Mouse (Mus musculus): Measurements from ENCODE around the gene Dync1li1. TPM values are rescaled to one million over a fixed set of nuclear protein-coding genes. Genes with fewer than 3 reads are reported as not detected.
"Not testable (repeated sequence)": the region's sequence is repeated elsewhere in the genome, so short reads cannot be mapped to it uniquely, and the experiment has no call there.

Gene Dync1li1
- polyA plus RNA-seq, 1 experiment from 2014 or later = 122 TPM

DNA sequence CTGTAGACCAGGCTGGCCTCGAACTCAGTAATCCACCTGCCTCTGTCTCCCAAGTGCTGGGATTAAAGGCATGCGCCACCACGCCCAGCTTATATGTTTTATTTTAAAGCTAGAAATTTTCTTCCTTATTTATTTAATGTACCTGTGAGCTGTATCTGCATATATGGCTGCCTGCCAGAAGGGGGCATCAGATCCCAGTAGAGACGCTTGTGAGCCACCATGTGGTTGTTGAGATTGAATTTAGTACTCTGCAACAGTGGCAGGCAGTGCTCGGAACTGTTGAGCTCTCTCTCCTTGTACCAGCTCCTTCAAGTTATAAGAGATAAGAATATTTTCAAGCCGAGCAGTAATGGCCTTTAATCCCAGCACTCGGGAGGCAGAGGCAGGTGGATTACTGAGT lies 21.8 kb downstream of the Dync1li1 start:
- H3K4me1 ChIP-seq (replicated peaks) = no peaks in the 10 kb centered on the region
- no peak overlapping the region for H3K4me3 ChIP-seq
- no peak for DNase-seq (ENCODE audit: low spot score)
- H3K36me3 ChIP-seq = peaks cover 98% of the 10 kb centered on the region
- no peak overlapping the region for H3K27ac ChIP-seq
- 80% methylated on average over 7 of the region's 7 CpGs for WGBS
- peaks cover 9% of the 10 kb centered on the region; the same call in 1 of the 2 replicates for H3K9me3 ChIP-seq
- no peaks in the 10 kb centered on the region for H3K27me3 ChIP-seq (ENCODE audit: insufficient read depth, poor library complexity, severe bottlenecking)

DNA sequence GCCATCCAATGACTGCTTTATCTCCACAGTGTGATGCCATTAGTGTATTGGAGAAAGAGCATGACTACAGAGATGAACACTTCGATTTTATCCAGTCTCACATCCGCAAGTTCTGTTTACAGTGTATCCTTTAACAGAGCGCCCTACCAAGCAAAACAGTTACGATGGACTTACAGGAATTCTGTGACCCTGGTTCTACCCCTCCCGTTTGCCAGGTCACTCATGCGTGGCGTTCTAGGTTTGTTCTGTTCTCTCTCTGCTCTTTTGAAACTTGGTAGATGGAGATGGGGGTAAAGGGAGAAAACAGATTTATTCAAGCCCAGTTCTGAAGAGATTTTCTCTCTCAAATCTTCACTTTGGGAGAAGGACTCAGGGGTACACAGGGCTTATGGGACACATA lies 24.9 kb downstream of the Dync1li1 start:
- peaks cover 98% of the 10 kb centered on the region for H3K36me3 ChIP-seq

GRCm38 (mm10) chr9:114716677-114717331 lies 28.2 kb downstream of the Dync1li1 start:
- H3K36me3 ChIP-seq = peaks cover 100% of the 10 kb centered on the region
- 82% methylated on average over 18 of the region's 18 CpGs for WGBS
- H3K27ac ChIP-seq = no peak overlapping the region; the same call in 1 of the 2 replicates
- peak; percentile 32 for DNase-seq (ENCODE audit: low spot score)
- H3K4me3 ChIP-seq = no peak overlapping the region
- no peaks in the 10 kb centered on the region for H3K27me3 ChIP-seq (ENCODE audit: insufficient read depth, poor library complexity, severe bottlenecking)
- H3K4me1 ChIP-seq (replicated peaks) = no peaks in the 10 kb centered on the region; the same call in 1 of the 2 replicates
- H3K9me3 ChIP-seq = no peaks in the 10 kb centered on the region

More for the DNA sequence above, 24.9 kb downstream of the Dync1li1 start:
- H3K4me3 ChIP-seq = no peak overlapping the region
- WGBS = 90% methylated on average over 7 of the region's 7 CpGs
- no peaks in the 10 kb centered on the region for H3K27me3 ChIP-seq (ENCODE audit: insufficient read depth, poor library complexity, severe bottlenecking)
- no peaks in the 10 kb centered on the region for H3K9me3 ChIP-seq
- no peak overlapping the region for H3K27ac ChIP-seq
- DNase-seq (ENCODE audit: low spot score) = no peak
- no peaks in the 10 kb centered on the region; the same call in 1 of the 2 replicates for H3K4me1 ChIP-seq (replicated peaks)

DNA sequence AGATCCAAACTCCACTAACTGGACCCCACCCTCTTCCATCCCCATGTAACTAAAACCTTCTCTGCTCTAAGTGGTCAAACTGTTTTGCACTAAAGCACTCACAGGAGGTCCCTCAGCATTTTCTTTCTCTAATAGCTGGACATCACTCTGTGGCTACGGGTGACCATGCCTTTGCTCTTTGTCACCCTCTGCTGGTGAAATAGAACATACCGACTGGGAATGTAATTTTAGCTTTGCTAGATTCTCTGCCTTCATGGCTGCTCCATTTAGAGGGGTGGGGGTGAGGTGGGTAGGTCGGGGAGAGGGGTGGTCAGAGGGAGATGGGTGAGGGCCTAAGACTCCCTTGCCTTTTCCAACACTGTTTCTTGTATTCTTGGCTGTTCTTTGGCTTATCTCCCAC lies 38.7 kb downstream of the Dync1li1 start:
- H3K9me3 ChIP-seq = no peaks in the 10 kb centered on the region
- no peak overlapping the region for H3K27ac ChIP-seq
- no peaks in the 10 kb centered on the region for H3K27me3 ChIP-seq (ENCODE audit: insufficient read depth, poor library complexity, severe bottlenecking)
- H3K36me3 ChIP-seq = peaks cover 37% of the 10 kb centered on the region
- WGBS = 11% methylated on average over 3 of the region's 3 CpGs
- H3K4me3 ChIP-seq = no peak overlapping the region
- peaks cover 15% of the 10 kb centered on the region for H3K4me1 ChIP-seq (replicated peaks)
- DNase-seq (ENCODE audit: low spot score) = peak; percentile 49

DNA sequence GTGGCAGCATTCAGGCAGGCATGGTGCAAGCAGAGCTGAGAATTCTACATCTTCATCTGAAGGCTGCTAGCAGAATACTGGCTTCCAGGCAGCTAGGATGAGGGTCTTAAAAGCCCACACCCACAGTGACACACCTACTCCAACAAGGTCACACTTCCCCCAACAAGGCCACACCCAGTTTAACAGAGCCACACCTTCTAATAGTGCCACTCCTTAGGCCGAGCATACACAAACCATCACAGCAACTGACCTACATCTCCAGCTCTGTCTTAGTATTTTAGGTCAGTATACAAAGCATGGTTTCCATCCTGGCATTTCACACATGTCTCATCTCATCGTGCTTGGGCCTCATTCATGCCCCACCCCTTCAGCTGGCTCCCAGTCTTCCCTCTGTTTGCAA lies 39.8 kb downstream of the Dync1li1 start:
- H3K9me3 ChIP-seq; H3K27me3 ChIP-seq (ENCODE audit: insufficient read depth, poor library complexity, severe bottlenecking); DNase-seq (ENCODE audit: low spot score); H3K4me3 ChIP-seq; H3K27ac ChIP-seq: not testable (repeated sequence)
- Histone ChIP-seq H3K36me3 (peaks cover 26% of the 10 kb centered on the region), H3K4me1 (replicated peaks) (peaks cover 21% of the 10 kb centered on the region)
- 63% methylated on average over 2 of the region's 2 CpGs for WGBS

DNA sequence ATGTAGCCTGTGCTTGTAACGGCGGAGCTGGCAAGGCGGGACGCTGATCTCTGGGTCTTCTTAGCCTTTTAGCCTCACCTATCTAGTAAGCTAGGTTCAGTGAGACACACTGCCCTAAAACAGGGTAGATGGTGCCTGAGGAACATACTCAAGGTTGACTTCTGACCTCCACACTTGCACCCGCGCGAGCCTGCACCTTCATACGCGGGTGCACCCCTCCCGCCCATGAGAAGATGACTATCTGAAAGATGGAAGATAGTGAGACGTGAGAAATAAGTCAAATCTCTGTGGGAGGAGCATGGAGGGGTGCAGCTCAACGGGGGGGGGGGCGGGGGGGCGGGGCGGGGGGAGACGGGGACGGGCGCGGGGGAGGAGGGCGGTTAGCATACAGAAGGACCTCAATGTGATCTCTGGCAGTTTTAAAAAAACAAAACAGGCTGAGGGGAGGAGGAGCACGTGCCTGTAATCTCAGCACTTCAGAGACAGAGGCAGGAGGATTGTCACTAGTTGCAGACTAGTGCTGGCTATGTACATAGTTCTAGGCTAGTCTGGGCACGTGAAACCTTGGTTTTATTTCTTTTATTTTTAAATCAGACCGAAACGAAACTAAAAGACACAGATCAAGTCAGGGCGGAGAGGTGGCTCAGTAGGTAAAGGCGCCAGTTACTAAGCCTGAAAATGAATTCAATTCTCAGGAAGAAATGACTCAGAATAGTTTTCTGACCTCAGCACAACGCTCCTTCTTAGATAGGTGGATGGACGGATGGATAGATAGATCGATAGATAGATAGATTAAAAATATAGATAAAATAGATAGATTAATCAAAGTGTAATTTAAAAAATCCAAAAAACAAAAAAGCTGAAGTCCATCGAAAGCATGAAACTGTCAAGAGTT lies 41.6 kb downstream of the Dync1li1 start:
- DNase-seq (ENCODE audit: low spot score) = no peak
- Histone ChIP-seq H3K4me1 (replicated peaks) (peaks cover 25% of the 10 kb centered on the region), H3K4me3 (peak overlapping the region; percentile 90), H3K27ac (no peak overlapping the region), H3K9me3 (no peaks in the 10 kb centered on the region), H3K36me3 (peaks cover 9% of the 10 kb centered on the region), H3K27me3 (ENCODE audit: insufficient read depth, poor library complexity, severe bottlenecking) (no peaks in the 10 kb centered on the region)
- 37% methylated on average over 29 of the region's 30 CpGs for WGBS

DNA sequence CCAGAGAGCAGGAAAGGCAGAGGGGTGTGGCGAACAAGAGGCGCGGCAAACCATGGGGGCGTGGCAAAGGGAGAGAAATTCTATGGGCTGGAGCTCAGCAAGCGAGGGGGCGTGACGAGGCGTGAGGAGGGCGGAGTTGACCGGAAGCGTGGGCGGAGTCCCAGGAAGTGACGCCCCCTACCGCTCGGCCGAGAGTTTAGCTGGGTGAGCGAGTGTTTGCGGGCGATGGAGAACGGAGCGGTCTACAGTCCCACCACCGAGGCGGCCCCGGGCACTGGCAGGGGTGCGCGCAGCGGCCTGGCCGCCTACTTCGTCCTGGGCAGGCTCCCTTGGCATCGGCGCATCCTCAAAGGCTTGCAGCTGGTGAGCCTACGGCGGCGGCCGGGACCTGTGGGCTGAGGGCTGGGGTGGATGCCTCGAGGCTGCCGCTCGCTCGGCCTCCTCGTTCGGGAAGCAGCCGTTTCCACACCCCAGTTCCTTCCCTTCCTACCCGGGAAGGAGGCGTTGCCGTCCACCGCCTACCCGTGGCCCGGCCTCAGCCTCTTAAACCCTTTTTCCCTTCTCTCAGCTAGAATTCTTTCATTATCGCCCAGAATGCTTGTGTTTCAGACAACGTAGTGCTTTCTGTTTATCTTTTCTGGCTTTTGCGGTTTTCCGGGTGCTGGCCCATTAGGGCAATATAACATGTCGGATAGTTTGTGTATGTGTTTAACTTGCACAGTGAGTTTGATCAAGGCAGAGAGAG lies 42.6 kb downstream of the Dync1li1 start, which contains the start of gene Cmtm6:
Cmtm6 (plus strand) TSS at position 106 of the 745 bp plus-strand sequence.
- peak; percentile 98 for DNase-seq (ENCODE audit: low spot score)
- WGBS = under 1% methylated on average over 53 of the region's 53 CpGs
- H3K9me3 ChIP-seq = no peaks in the 10 kb centered on the region

DNA sequence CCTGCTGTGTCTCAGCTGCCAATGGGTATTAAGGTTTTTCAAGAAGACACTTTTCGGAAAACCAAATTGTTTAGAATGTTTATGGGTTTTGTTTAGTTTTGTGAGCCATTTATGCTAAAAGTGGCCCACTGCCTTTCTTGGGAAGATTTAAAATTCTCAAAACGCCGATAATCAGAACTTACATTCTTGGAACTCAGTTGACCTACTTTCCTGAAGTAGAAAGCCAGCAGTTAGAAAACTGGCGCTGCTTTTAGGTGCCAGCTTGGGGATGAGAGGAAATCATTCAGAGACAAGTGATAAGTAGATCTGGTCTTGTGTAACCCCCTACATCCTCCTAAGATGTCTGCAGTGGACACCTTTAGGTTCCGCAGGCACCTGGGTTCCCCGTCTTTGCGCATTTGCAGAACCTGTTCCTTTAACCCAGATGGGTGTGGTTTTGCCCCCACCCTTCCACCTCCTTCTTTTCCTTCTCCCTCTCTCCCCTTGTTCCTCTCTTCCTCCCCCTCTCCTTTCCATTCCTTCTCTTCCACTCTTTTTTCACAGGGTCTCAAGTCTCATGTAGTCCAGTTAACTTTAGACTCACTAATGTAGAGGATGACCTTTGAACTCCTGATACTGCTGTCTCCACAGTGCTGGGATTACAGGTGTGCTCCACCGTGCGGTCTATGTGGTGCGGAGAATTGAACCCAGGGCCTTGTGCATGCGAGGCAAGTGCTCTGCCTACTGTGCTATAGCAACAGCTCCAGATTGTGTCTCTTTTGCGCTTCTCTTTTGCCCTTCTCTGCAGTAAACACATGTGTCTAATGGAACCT lies 43.5 kb downstream of the Dync1li1 start:
- H3K9me3 ChIP-seq = no peaks in the 10 kb centered on the region
- 76% methylated on average over 12 of the region's 12 CpGs for WGBS

More for the DNA sequence above, 42.6 kb downstream of the Dync1li1 start, which contains the start of gene Cmtm6:
- Histone ChIP-seq H3K36me3 (no peaks in the 10 kb centered on the region; the same call in 1 of the 2 replicates), H3K4me3 (peak within 1 kb of the TSS; percentile 90), H3K27ac (peak within 1 kb of the TSS; percentile 93), H3K27me3 (ENCODE audit: insufficient read depth, poor library complexity, severe bottlenecking) (no peaks in the 10 kb centered on the region), H3K4me1 (replicated peaks) (peaks cover 25% of the 10 kb centered on the region)

GRCm38 (mm10) chr9:114733238-114733637 lies 44.6 kb downstream of the Dync1li1 start:
- Histone ChIP-seq H3K27me3 (ENCODE audit: insufficient read depth, poor library complexity, severe bottlenecking) (no peaks in the 10 kb centered on the region), H3K9me3 (no peaks in the 10 kb centered on the region), H3K36me3 (peaks cover 5% of the 10 kb centered on the region), H3K27ac (no peak overlapping the region), H3K4me3 (no peak overlapping the region), H3K4me1 (replicated peaks) (peaks cover 37% of the 10 kb centered on the region)
- 89% methylated on average over 2 of the region's 2 CpGs for WGBS
- DNase-seq (ENCODE audit: low spot score) = no peak

More for the DNA sequence above, 43.5 kb downstream of the Dync1li1 start:
- no peak for DNase-seq (ENCODE audit: low spot score)
- H3K4me1 ChIP-seq (replicated peaks) = peaks cover 34% of the 10 kb centered on the region
- no peaks in the 10 kb centered on the region for H3K27me3 ChIP-seq (ENCODE audit: insufficient read depth, poor library complexity, severe bottlenecking)
- H3K27ac ChIP-seq = no peak overlapping the region; the same call in 1 of the 2 replicates
- H3K36me3 ChIP-seq = no peaks in the 10 kb centered on the region; the same call in 1 of the 2 replicates
- peak overlapping the region; percentile 90 for H3K4me3 ChIP-seq

GRCm38 (mm10) chr9:114736442-114736841 lies 47.9 kb downstream of the Dync1li1 start:
- Histone ChIP-seq H3K4me3 (no peak overlapping the region), H3K9me3 (no peaks in the 10 kb centered on the region), H3K4me1 (replicated peaks) (peaks cover 30% of the 10 kb centered on the region), H3K27ac (no peak overlapping the region; the same call in 1 of the 2 replicates), H3K27me3 (ENCODE audit: insufficient read depth, poor library complexity, severe bottlenecking) (no peaks in the 10 kb centered on the region), H3K36me3 (peaks cover 18% of the 10 kb centered on the region)
- no peak for DNase-seq (ENCODE audit: low spot score)
- WGBS = 77% methylated on average over 11 of the region's 11 CpGs

DNA sequence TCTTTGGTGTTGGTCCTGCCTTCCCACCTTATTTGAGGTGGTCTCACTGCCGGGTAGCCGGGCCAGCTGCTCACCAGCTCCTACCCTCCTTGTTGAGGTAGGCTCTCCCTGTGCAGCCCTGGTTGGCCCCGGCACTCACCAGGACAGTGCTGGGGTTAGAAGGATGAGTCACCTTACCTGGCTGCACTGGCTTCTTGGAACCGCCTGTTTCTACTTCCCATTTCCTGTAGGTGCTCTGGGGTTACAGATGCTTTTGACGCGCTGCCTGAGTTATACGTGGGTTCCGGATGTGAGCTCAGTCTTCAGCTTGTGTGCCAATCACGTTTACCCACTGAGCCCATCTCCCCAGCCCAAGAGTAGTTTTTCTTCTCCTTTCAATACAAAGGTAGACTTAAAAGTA lies 51.7 kb downstream of the Dync1li1 start:
- WGBS = 89% methylated on average over 9 of the region's 9 CpGs
- no peak for DNase-seq (ENCODE audit: low spot score)

More for the DNA sequence above, 51.7 kb downstream of the Dync1li1 start:
- Histone ChIP-seq H3K4me3 (no peak overlapping the region), H3K27me3 (ENCODE audit: insufficient read depth, poor library complexity, severe bottlenecking) (no peaks in the 10 kb centered on the region), H3K27ac (no peak overlapping the region), H3K4me1 (replicated peaks) (peaks cover 12% of the 10 kb centered on the region; the same call in 1 of the 2 replicates), H3K36me3 (peaks cover 38% of the 10 kb centered on the region), H3K9me3 (no peaks in the 10 kb centered on the region)

All from hindbrain, embryonic 10.5 days (tissue).